Mouse (Mus musculus) heart, embryonic 10.5 days (tissue): Measurements from ENCODE around the gene Ndufa5. TPM values are rescaled to one million over a fixed set of nuclear protein-coding genes. Genes with fewer than 3 reads are reported as not detected.
A peak's percentile ranks its signal among the peaks of the same experiment; 100 is the strongest.

Source experiments
- DNase-seq: peaks from one replicate; pipeline ENCODE4 v3.0.0-alpha.2; 2017; ENCODE audit warnings: low spot score
- H3K27ac ChIP-seq: fragments of 300-500 bp; sonication (generic); 2 replicates; pipeline ENCODE4 v1.5.1; 2016; ENCODE audit warnings: mild to moderate bottlenecking
- H3K27me3 ChIP-seq: fragments of 300-500 bp; sonication (generic); 2 replicates; pipeline ENCODE4 v1.6.1; 2016; ENCODE audit warnings: mild to moderate bottlenecking; ENCODE audit not compliant: poor library complexity, insufficient read depth, severe bottlenecking
- H3K36me3 ChIP-seq: fragments of 300-500 bp; sonication (generic); 2 replicates; pipeline ENCODE4 v1.6.1; 2016; ENCODE audit warnings: mild to moderate bottlenecking, moderate library complexity
- H3K4me1 ChIP-seq: fragments of 300-500 bp; sonication (generic); 2 replicates; pipeline ENCODE4 v1.6.1; 2016; ENCODE audit warnings: mild to moderate bottlenecking
- H3K4me3 ChIP-seq: fragments of 300-500 bp; sonication (generic); 2 replicates; pipeline ENCODE4 v1.5.1; 2016; ENCODE audit warnings: mild to moderate bottlenecking, moderate library complexity
- H3K9me3 ChIP-seq: fragments of 300-500 bp; sonication (generic); 2 replicates; pipeline ENCODE4 v1.6.1; 2016; ENCODE audit warnings: mild to moderate bottlenecking, moderate library complexity
- WGBS: fragments of 180-500 bp; shearing (Covaris S2); methylation state at CpG from one replicate; pipeline ENCODE4 v1.1.7; 2016; 5-methylcytosine and 5-hydroxymethylcytosine counted together
- polyA plus RNA-seq: library from polyadenylated mRNA; unstranded; fragments of >200 nt; fragmentation: Nextera tagmentation; extraction: Ambion mirVana; gene quantifications from 2 replicates; pipeline ENCODE4 v1.2.1, GENCODE M21; 2016

Gene Ndufa5
- 471 and 587 TPM in 2 replicates for polyA plus RNA-seq

DNA sequence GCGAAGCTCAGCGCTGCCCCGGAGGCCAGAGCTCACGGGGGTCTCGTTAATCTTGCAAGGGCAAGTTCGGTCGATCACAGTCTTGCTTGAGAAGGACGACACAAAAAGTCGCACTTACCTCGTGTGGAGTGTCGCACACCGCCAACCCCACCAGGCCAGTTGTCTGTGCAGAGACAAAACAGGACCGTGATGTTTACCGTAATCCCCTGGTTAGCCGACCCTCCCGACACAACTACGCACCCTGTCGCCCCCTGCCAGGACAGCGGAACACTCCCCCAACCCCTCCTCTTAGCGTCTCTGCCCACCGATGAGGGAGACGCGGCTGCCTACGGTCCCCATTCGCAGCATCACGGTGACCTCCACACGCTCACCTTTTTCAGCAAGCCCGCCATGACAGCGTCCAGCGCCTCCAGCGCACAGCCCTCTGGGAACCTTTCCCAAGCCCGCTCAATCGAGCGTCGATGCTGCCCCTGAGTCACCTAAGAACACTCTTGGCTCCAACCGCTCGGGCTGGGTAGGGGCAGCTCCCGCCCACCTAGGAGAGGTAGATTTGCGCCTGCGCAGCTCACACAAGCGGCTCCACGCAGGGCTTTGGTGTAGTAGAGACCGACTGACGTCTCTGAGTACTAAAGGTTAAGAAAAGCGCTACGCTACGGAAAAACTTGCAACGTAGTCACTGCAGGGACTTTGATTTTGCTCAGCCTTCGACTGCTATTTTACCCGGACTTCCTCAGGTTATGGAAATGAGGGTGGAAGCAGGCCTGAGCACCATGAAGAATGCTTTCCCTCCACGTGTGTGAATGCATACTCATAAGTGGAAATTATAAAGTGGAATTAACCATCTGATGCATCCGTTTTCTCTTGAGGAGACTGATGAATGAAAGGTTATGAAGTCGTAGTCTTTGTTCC is at the start of gene Ndufa5:
Ndufa5 (minus strand) TSS at position 859 of the 909 bp plus-strand sequence.
- WGBS: under 1% methylated on average over 53 of the region's 53 CpGs
- H3K36me3 ChIP-seq: peaks cover 6% of the 10 kb centered on the region

DNA sequence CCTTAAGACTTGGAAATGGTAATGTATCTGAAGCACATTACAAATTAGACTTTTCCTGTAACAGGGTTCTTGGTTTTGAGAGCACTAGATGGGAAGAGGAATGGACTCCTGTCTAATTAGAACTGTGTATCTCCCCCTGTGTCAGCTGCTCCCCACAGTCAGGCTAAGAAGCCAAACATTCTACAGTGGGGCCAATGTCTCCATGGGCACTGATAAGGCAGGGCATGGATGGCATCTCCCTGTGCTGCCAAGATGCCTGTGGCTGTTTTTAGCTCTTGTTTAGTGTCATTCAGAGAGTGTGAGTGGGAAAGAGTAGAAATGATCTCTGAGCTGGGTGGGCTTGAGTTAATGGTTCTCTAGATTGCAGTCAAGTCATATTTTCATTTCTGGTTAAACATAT is 45.5 kb upstream of the Ndufa5 start:
- peaks cover 2% of the 10 kb centered on the region; the same call in 1 of the 2 replicates for H3K36me3 ChIP-seq
- no peaks in the 10 kb centered on the region for H3K9me3 ChIP-seq
- H3K4me3 ChIP-seq: no peak overlapping the region
- H3K27me3 ChIP-seq: no peaks in the 10 kb centered on the region
- H3K27ac ChIP-seq: no peak overlapping the region
- peaks cover 13% of the 10 kb centered on the region; the same call in 1 of the 2 replicates for H3K4me1 ChIP-seq
- no peak for DNase-seq

More for the DNA sequence above, at the start of gene Ndufa5:
- Histone ChIP-seq H3K4me1 (peaks cover 33% of the 10 kb centered on the region), H3K9me3 (no peaks in the 10 kb centered on the region), H3K4me3 (peak within 1 kb of the TSS; percentile 87), H3K27ac (peak within 1 kb of the TSS; percentile 93), H3K27me3 (no peaks in the 10 kb centered on the region)
- peak; percentile 98 for DNase-seq

DNA sequence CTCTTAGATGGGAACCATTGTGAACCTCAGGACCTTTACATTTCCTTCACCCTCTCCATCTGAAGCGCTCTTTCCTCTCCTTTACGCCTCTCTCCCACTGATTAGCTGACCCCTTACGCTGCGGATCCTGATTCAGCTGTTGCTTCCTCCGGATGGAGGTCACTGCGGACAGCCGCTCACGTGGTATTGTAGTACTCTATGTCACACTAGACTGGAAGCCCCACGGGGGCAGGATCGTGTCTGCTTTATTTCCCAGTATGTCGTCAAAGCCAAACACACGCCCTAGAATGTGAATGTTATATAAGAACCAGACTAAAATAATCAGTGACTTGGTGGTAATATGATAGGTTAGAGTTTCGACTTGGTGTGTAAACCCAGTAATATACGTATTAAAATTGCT is 44.6 kb upstream of the Ndufa5 start:
- no peak for DNase-seq
- peaks cover 13% of the 10 kb centered on the region; the same call in 1 of the 2 replicates for H3K4me1 ChIP-seq
- no peaks in the 10 kb centered on the region for H3K9me3 ChIP-seq
- peaks cover 2% of the 10 kb centered on the region; the same call in 1 of the 2 replicates for H3K36me3 ChIP-seq
- H3K27me3 ChIP-seq: no peaks in the 10 kb centered on the region
- H3K4me3 ChIP-seq: no peak overlapping the region
- no peak overlapping the region for H3K27ac ChIP-seq
- WGBS: 88% methylated on average over 14 of the region's 14 CpGs

- Histone ChIP-seq H3K4me1 (peaks cover 13% of the 10 kb centered on the region; the same call in 1 of the 2 replicates), H3K9me3 (no peaks in the 10 kb centered on the region), H3K27me3 (no peaks in the 10 kb centered on the region), H3K4me3 (no peak overlapping the region), H3K36me3 (peaks cover 2% of the 10 kb centered on the region; the same call in 1 of the 2 replicates), H3K27ac (peak overlapping the region; percentile 38; the same call in 1 of the 2 replicates)
- no peak for DNase-seq
- WGBS: 57% methylated on average over 6 of the region's 6 CpGs
These were observed 43.3 kb upstream of the Ndufa5 start for GRCm38 (mm10) chr6:24571126-24571525.

- no peak overlapping the region for H3K27ac ChIP-seq
- peaks cover 13% of the 10 kb centered on the region; the same call in 1 of the 2 replicates for H3K4me1 ChIP-seq
- H3K4me3 ChIP-seq: no peak overlapping the region
- DNase-seq: no peak
- no peaks in the 10 kb centered on the region for H3K27me3 ChIP-seq
- peaks cover 2% of the 10 kb centered on the region; the same call in 1 of the 2 replicates for H3K36me3 ChIP-seq
- no peaks in the 10 kb centered on the region for H3K9me3 ChIP-seq
- 81% methylated on average over 11 of the region's 11 CpGs for WGBS
These were observed 42.5 kb upstream of the Ndufa5 start for GRCm38 (mm10) chr6:24570278-24570677.

DNA sequence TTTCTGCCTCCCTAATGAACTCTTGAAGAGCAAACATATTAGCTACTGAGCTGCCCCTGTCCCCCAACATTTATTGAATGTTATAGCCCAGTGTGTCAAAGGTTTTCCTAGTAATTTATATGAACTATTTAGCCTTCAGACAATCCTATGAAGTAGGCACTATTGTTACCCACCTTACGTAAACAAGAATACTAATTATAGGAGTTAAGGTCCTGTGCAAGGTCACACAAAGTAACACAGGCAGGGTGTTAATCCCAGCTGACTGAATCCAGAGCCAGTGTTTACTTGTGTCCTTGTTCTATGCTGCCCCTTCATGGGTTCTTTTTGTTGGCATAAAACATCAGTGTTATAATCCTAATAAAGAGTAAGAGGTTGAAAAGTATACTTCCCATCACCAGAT is 41.9 kb upstream of the Ndufa5 start:
- no peak overlapping the region for H3K4me3 ChIP-seq
- peaks cover 2% of the 10 kb centered on the region; the same call in 1 of the 2 replicates for H3K36me3 ChIP-seq
- DNase-seq: no peak
- H3K27ac ChIP-seq: peak overlapping the region; percentile 52; the same call in 1 of the 2 replicates
- no peaks in the 10 kb centered on the region for H3K9me3 ChIP-seq
- 74% methylated on average over 1 of the region's 1 CpGs for WGBS
- H3K4me1 ChIP-seq: peaks cover 13% of the 10 kb centered on the region; the same call in 1 of the 2 replicates
- no peaks in the 10 kb centered on the region for H3K27me3 ChIP-seq

- Histone ChIP-seq H3K27me3 (no peaks in the 10 kb centered on the region), H3K36me3 (peaks cover 2% of the 10 kb centered on the region; the same call in 1 of the 2 replicates), H3K9me3 (no peaks in the 10 kb centered on the region), H3K27ac (no peak overlapping the region), H3K4me1 (peaks cover 13% of the 10 kb centered on the region; the same call in 1 of the 2 replicates), H3K4me3 (no peak overlapping the region)
- 81% methylated on average over 5 of the region's 5 CpGs for WGBS
- DNase-seq: no peak
These were observed 41.1 kb upstream of the Ndufa5 start for GRCm38 (mm10) chr6:24568963-24569362.

DNA sequence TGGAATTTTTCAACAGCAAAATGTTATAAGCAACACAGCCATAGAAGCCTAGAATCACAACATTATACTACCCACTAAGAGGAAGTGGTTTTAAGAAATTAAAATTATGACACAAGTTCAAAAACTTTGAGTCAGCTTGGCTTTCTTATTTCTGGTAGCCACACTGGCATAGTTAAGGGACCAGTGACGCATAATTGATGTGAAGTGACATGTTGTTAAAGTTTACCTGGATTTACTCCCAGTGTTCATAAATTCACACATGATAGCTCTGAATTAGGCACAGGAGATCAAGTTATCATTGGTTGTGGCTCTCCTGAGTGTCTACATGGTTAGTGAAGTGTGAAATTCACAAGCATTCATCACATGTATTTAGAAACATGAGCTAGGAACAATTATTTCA is 37.1 kb upstream of the Ndufa5 start:
- peaks cover 4% of the 10 kb centered on the region; the same call in 1 of the 2 replicates for H3K4me1 ChIP-seq
- DNase-seq: no peak
- no peak overlapping the region for H3K4me3 ChIP-seq
- H3K27me3 ChIP-seq: no peaks in the 10 kb centered on the region
- 84% methylated on average over 1 of the region's 1 CpGs for WGBS
- H3K27ac ChIP-seq: no peak overlapping the region
- no peaks in the 10 kb centered on the region for H3K9me3 ChIP-seq
- H3K36me3 ChIP-seq: no peaks in the 10 kb centered on the region

DNA sequence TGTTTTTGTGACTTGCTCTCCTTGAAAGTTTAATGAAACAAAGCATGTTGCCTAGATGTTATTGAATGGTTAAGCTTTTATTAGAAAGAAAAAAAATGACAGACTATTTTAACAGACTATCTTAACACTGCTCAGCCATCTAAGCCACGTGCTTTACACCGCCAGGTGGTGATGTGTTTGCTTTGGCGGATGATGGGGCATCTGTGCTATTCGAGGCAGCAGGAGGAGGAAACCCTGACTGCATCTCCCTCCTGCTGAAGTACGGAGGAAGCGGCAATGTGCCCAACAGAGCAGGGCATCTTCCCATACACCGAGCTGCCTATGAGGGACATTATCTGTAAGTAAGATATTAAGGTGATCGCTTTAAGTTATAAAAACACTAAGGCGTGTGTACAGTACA is 36.3 kb upstream of the Ndufa5 start:
- H3K27me3 ChIP-seq: no peaks in the 10 kb centered on the region
- DNase-seq: no peak
- no peaks in the 10 kb centered on the region for H3K36me3 ChIP-seq
- no peak overlapping the region for H3K4me3 ChIP-seq
- H3K27ac ChIP-seq: no peak overlapping the region
- WGBS: 66% methylated on average over 9 of the region's 9 CpGs
- H3K4me1 ChIP-seq: no peaks in the 10 kb centered on the region
- no peaks in the 10 kb centered on the region for H3K9me3 ChIP-seq

GRCm38 (mm10) chr6:24555488-24555887 is 27.7 kb upstream of the Ndufa5 start:
- H3K27me3 ChIP-seq: no peaks in the 10 kb centered on the region
- peaks cover 20% of the 10 kb centered on the region for H3K4me1 ChIP-seq
- no peak overlapping the region for H3K4me3 ChIP-seq
- H3K27ac ChIP-seq: no peak overlapping the region
- H3K9me3 ChIP-seq: no peaks in the 10 kb centered on the region
- WGBS: 59% methylated on average over 2 of the region's 2 CpGs
- DNase-seq: no peak
- no peaks in the 10 kb centered on the region for H3K36me3 ChIP-seq

DNA sequence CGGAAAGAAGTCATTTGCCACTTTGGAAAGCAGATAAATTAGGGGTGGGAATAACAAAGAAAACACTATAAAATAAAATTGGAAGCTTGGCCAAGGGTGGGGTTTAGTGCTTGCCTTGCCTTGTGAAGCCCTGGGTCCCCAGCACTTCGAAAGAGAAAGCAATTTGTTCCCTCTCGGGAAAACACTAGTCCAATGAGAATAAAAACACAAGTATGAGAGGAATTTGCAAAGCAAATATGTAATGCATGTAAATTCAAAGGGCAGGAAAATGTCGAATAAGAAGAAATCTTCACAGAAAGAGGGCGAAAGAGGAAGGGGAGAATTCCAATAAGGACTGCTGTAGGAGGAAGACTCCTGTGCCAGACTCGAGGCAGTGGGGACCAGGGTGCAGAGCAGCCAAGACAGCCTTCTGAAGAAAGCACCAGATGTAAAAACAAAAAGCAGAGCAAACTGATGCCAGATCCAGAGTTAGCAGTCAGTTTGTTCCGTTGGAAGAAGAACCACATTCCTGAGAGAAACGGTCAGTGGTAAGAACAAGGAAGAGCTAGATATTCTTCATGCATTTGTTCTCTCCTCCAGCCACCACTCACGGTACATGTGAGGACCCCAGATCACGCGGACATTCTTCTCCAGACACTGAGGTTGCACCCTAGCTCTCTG is 26.7 kb upstream of the Ndufa5 start:
- 73% methylated on average over 11 of the region's 11 CpGs for WGBS
- no peak for DNase-seq
- H3K9me3 ChIP-seq: no peaks in the 10 kb centered on the region
- no peak overlapping the region for H3K27ac ChIP-seq
- no peaks in the 10 kb centered on the region for H3K27me3 ChIP-seq
- H3K4me1 ChIP-seq: peaks cover 20% of the 10 kb centered on the region
- no peak overlapping the region for H3K4me3 ChIP-seq
- no peaks in the 10 kb centered on the region for H3K36me3 ChIP-seq

DNA sequence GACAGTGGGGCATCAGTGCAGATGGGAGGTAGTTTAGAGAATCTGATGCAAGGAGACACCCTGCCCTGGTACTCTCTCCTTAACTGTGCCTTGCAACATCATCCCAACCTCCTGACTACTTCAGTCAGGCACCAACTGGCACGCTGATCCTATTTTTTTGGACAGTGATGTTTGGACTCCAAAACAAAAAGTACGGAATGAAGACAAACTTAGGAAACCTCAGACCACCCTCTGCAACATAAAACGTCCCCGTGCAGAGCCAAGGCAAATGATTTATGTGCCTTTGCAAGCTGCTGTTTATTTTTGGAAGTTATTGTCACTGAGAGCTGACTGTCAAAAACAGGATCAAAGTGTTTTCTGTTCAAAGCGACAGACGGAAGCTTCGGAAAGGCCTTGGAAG is 24.2 kb upstream of the Ndufa5 start:
- 0 out of 2 replicates have a peak, but pooled peaks cover 3% of the 10 kb centered on the region for H3K9me3 ChIP-seq
- no peaks in the 10 kb centered on the region for H3K27me3 ChIP-seq
- H3K27ac ChIP-seq: no peak overlapping the region
- H3K36me3 ChIP-seq: no peaks in the 10 kb centered on the region
- DNase-seq: no peak
- WGBS: 51% methylated on average over 7 of the region's 7 CpGs
- no peak overlapping the region for H3K4me3 ChIP-seq
- H3K4me1 ChIP-seq: peaks cover 20% of the 10 kb centered on the region

DNA sequence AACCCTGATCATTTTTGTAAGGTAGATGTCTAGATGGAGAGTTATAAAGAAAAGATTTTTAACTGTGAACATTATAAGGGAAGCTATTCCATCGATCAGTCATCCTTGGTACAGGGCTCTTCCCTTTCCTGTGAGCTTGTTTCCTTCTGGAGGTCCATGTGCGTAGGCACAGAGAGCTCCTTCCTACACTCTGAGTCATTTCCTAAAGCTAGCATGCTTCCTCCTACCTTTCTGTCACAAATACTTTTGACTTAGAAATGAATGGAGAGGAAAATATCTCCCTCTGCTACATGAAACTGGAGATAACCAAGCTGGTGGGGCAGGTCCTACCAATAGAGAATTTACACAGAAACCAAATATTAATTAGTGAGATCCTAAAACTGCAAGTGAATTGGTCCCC is 22.0 kb upstream of the Ndufa5 start:
- Histone ChIP-seq H3K27me3 (no peaks in the 10 kb centered on the region), H3K4me3 (no peak overlapping the region), H3K27ac (no peak overlapping the region), H3K36me3 (no peaks in the 10 kb centered on the region), H3K4me1 (peaks cover 21% of the 10 kb centered on the region), H3K9me3 (0 out of 2 replicates have a peak, but pooled peaks cover 3% of the 10 kb centered on the region)
- 63% methylated on average over 2 of the region's 2 CpGs for WGBS
- DNase-seq: no peak
